Mouse (Mus musculus) stomach, embryonic 14.5 days (tissue): ENCODE measurements around the gene Phactr1. TPM values are rescaled to one million over a fixed set of nuclear protein-coding genes. Genes with fewer than 3 reads are reported as not detected.

Experiments
- ATAC-seq: fragments of 200-750 bp; cut with Nextera tagmentation; 2 replicates; pipeline ENCODE4 v1.8.0; 2017; ENCODE audit warnings: low read depth, moderate TSS enrichment; ENCODE audit not compliant: insufficient number of reproducible peaks, insufficient read depth, low FRiP score
- H3K27ac ChIP-seq: fragments of 300-500 bp; sonication (generic); 2 replicates; pipeline ENCODE4 v1.5.1; 2014; ENCODE audit warnings: mild to moderate bottlenecking, low read length, moderate library complexity, mixed read lengths
- H3K27me3 ChIP-seq: fragments of 300-500 bp; sonication (generic); 2 replicates; pipeline ENCODE4 v1.6.1; 2014; ENCODE audit warnings: low read length, control low read depth, mixed read lengths; ENCODE audit not compliant: control insufficient read depth, insufficient read depth
- H3K36me3 ChIP-seq: fragments of 300-500 bp; sonication (generic); 2 replicates; pipeline ENCODE4 v1.6.1; 2014; ENCODE audit warnings: mild to moderate bottlenecking, control low read depth, low read length, moderate library complexity, mixed read lengths; ENCODE audit not compliant: control insufficient read depth, insufficient read depth
- H3K4me1 ChIP-seq: fragments of 300-500 bp; sonication (generic); 2 replicates; pipeline ENCODE4 v1.6.1; 2014; ENCODE audit warnings: low read length, control low read depth, mixed read lengths; ENCODE audit not compliant: control insufficient read depth, insufficient read depth
- H3K4me2 ChIP-seq: fragments of 300-500 bp; sonication (generic); replicated peaks from 2 replicates; pipeline ENCODE4 v1.6.1; 2014; ENCODE audit warnings: low read depth, low read length, control low read depth
- H3K4me3 ChIP-seq: fragments of 300-500 bp; sonication (generic); 2 replicates; pipeline ENCODE4 v1.5.1; 2014; ENCODE audit warnings: low read depth, low read length, control low read depth
- H3K9ac ChIP-seq: fragments of 300-500 bp; sonication (generic); replicated peaks from 2 replicates; pipeline ENCODE4 v1.6.1; 2014; ENCODE audit warnings: low read depth, mild to moderate bottlenecking, control low read depth, low read length, moderate library complexity, mixed read lengths
- H3K9me3 ChIP-seq: fragments of 300-500 bp; sonication (generic); 2 replicates; pipeline ENCODE4 v1.6.1; 2016; ENCODE audit warnings: low read depth, low read length, control low read depth; ENCODE audit not compliant: control insufficient read depth
- WGBS: fragments of 180-500 bp; shearing (Covaris S2); extraction: QIAGEN DNeasy Blood & Tissue Kit; methylation state at CpG from one replicate; pipeline ENCODE4 v1.1.7; 2014; 5-methylcytosine and 5-hydroxymethylcytosine counted together
- polyA plus RNA-seq: library from polyadenylated mRNA; unstranded; fragments of >200 nt; fragmentation: Nextera tagmentation; extraction: Ambion mirVana; gene quantifications from 2 replicates; pipeline ENCODE4 v1.2.1, GENCODE M21; 2014

The Phactr1 gene
- polyA plus RNA-seq, 1 experiment from 2014 or later = 8.0 TPM

GRCm38 (mm10) chr13:42890651-42891050 is 210.2 kb downstream of the Phactr1 start:
- WGBS = 62% methylated on average over 5 of the region's 5 CpGs
- H3K4me1 ChIP-seq = no peaks in the 10 kb centered on the region

DNA sequence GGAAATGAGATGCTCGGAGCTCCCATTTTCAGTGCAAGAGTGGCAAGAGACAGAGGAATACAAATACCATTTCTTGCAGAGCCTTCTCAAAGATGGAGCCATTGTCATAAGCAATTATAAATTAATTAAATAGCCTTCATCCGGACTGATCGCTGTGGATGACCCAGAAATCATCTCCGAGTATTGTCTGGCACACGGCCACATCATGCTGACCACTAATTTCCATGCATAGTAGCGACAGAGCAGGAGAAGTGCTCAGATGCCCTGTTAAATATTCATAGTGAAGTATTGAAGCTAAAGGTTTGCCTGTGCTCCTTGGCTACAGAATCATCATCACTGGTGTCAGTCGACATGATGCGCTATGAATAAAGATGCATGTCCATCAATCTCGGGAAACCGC is 213.6 kb downstream of the Phactr1 start:
- H3K4me3 ChIP-seq = no peak overlapping the region
- no peaks in the 10 kb centered on the region for H3K4me1 ChIP-seq
- no peaks in the 10 kb centered on the region for H3K27me3 ChIP-seq
- WGBS = 95% methylated on average over 10 of the region's 10 CpGs
- no peak overlapping the region for H3K9ac ChIP-seq
- no peak overlapping the region for H3K4me2 ChIP-seq
- no peaks in the 10 kb centered on the region for H3K36me3 ChIP-seq
- no peak overlapping the region for H3K27ac ChIP-seq
- no peak for ATAC-seq
- no peaks in the 10 kb centered on the region; the same call in 1 of the 2 replicates for H3K9me3 ChIP-seq

More at GRCm38 (mm10) chr13:42890651-42891050, 210.2 kb downstream of the Phactr1 start:
- H3K36me3 ChIP-seq = no peaks in the 10 kb centered on the region
- no peak overlapping the region for H3K27ac ChIP-seq
- ATAC-seq = no peak
- H3K4me2 ChIP-seq = no peak overlapping the region
- H3K4me3 ChIP-seq = no peak overlapping the region
- no peaks in the 10 kb centered on the region for H3K27me3 ChIP-seq
- H3K9ac ChIP-seq = no peak overlapping the region
- no peaks in the 10 kb centered on the region; the same call in 1 of the 2 replicates for H3K9me3 ChIP-seq

- H3K4me2 ChIP-seq = no peak overlapping the region
- 95% methylated on average over 12 of the region's 12 CpGs for WGBS
Measured at GRCm38 (mm10) chr13:42894598-42894997, 214.2 kb downstream of the Phactr1 start.

GRCm38 (mm10) chr13:42895980-42896379 is 215.6 kb downstream of the Phactr1 start:
- Histone ChIP-seq H3K4me2 (no peak overlapping the region), H3K36me3 (no peaks in the 10 kb centered on the region), H3K9me3 (no peaks in the 10 kb centered on the region; the same call in 1 of the 2 replicates), H3K27me3 (no peaks in the 10 kb centered on the region), H3K27ac (no peak overlapping the region), H3K4me3 (no peak overlapping the region), H3K4me1 (no peaks in the 10 kb centered on the region), H3K9ac (no peak overlapping the region)
- ATAC-seq = no peak
- WGBS = 65% methylated on average over 3 of the region's 3 CpGs

More at GRCm38 (mm10) chr13:42894598-42894997, 214.2 kb downstream of the Phactr1 start:
- Histone ChIP-seq H3K27ac (no peak overlapping the region), H3K9ac (no peak overlapping the region), H3K36me3 (no peaks in the 10 kb centered on the region), H3K4me1 (no peaks in the 10 kb centered on the region), H3K4me3 (no peak overlapping the region), H3K27me3 (no peaks in the 10 kb centered on the region), H3K9me3 (no peaks in the 10 kb centered on the region; the same call in 1 of the 2 replicates)
- ATAC-seq = no peak

DNA sequence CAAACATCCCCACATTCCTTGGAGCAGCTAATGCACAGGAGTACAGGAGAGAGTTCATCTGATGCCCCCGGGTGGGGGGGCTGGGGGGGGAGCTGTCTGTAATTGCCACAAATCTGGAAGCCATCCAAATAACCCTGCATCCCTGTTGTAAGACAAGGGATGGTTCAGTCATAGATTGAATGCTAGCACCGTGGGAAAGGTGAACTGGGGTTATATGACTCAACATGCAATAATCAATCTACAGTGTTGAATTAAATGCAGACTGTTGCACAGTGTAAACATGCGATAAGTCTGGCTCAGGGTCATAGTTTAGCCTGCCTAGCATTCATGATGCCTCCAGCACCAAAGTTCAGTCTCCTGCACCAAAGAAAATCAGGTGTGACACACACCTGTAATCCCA is 219.2 kb downstream of the Phactr1 start:
- no peak overlapping the region for H3K9ac ChIP-seq
- peak; percentile 37; the same call in 1 of the 2 replicates for ATAC-seq
- no peaks in the 10 kb centered on the region for H3K4me1 ChIP-seq
- H3K36me3 ChIP-seq = no peaks in the 10 kb centered on the region
- no peaks in the 10 kb centered on the region for H3K27me3 ChIP-seq
- H3K4me2 ChIP-seq = no peak overlapping the region
- H3K4me3 ChIP-seq = no peak overlapping the region
- 27% methylated on average over 3 of the region's 3 CpGs for WGBS
- H3K27ac ChIP-seq = no peak overlapping the region
- H3K9me3 ChIP-seq = no peaks in the 10 kb centered on the region

DNA sequence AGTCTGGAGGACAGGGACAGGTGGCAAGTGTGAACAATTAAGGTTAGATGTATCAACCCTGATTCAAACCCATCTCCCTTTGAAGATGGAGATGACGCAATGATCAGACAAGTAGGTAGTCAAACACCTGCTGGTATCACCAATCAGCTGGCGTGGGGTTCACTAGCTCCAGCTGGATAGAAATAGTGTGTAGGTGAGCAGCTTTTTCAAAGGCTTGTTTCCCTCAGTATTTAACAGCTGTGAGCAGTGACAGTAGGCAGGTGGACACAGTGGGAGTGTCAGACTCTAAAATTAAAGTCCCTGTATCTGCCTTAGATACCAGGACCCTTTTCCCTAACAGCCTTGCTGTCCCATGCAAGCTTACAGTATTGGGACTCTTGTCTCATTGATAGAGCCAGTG is 221.4 kb downstream of the Phactr1 start:
- ATAC-seq = no peak
- no peak overlapping the region for H3K4me3 ChIP-seq
- H3K27ac ChIP-seq = no peak overlapping the region
- no peaks in the 10 kb centered on the region for H3K4me1 ChIP-seq
- H3K4me2 ChIP-seq = no peak overlapping the region
- H3K9me3 ChIP-seq = no peaks in the 10 kb centered on the region
- WGBS = 87% methylated on average over 2 of the region's 2 CpGs
- H3K9ac ChIP-seq = no peak overlapping the region
- H3K27me3 ChIP-seq = no peaks in the 10 kb centered on the region
- H3K36me3 ChIP-seq = no peaks in the 10 kb centered on the region

- no peak overlapping the region for H3K9ac ChIP-seq
- H3K4me2 ChIP-seq = no peak overlapping the region
- no peak for ATAC-seq
- no peaks in the 10 kb centered on the region for H3K4me1 ChIP-seq
- no peaks in the 10 kb centered on the region for H3K9me3 ChIP-seq
- 75% methylated on average over 3 of the region's 3 CpGs for WGBS
- no peaks in the 10 kb centered on the region for H3K36me3 ChIP-seq
- no peaks in the 10 kb centered on the region for H3K27me3 ChIP-seq
- H3K4me3 ChIP-seq = no peak overlapping the region
- no peak overlapping the region for H3K27ac ChIP-seq
Measured at GRCm38 (mm10) chr13:42902859-42903258, 222.4 kb downstream of the Phactr1 start.

DNA sequence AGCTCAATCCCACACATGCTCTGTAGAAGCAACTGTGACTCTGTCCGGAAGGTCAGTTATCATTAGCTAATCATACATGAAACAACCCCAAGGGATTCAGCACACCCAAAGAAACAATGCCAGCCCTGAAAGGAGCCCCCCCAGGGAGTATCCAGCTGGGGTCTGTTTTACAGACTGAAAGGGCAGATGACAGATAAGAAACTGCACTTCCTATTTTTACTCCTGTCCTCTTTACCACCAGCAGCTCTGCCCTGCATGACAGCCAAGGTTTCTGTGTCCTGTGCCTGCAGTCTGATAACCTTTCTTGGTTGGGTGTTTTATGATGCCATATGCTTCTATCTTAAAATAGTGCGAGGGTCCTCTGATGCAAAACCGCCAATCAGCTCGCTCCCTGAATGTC is 225.4 kb downstream of the Phactr1 start:
- H3K27me3 ChIP-seq = no peaks in the 10 kb centered on the region
- H3K4me2 ChIP-seq = no peak overlapping the region
- no peak overlapping the region for H3K27ac ChIP-seq
- no peaks in the 10 kb centered on the region for H3K9me3 ChIP-seq
- 82% methylated on average over 4 of the region's 4 CpGs for WGBS
- H3K9ac ChIP-seq = no peak overlapping the region
- no peaks in the 10 kb centered on the region for H3K36me3 ChIP-seq
- no peak overlapping the region for H3K4me3 ChIP-seq
- no peaks in the 10 kb centered on the region for H3K4me1 ChIP-seq
- no peak for ATAC-seq

DNA sequence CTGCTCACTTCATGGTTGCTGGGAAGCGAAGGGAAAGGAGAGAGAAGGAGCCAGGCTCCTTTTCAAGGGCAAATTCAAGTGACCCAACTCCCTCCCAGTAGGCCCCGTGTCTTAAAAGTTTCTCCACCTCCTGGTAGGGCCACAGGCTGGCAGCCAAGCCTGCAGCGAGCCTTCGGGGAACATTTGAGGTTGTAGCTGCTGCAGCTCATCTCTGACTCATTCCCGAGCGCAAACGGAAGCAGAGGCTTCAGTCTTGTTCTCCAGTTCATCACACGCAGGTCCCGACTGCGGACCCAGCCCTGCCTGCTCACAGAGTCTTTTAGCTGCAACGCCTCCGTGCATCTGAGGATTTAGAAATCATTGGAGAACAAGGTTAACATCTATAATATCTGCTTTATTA is 226.6 kb downstream of the Phactr1 start:
- ATAC-seq = no peak
- Histone ChIP-seq H3K27ac (no peak overlapping the region), H3K36me3 (no peaks in the 10 kb centered on the region), H3K4me2 (no peak overlapping the region), H3K9ac (no peak overlapping the region), H3K4me3 (no peak overlapping the region), H3K4me1 (no peaks in the 10 kb centered on the region), H3K27me3 (no peaks in the 10 kb centered on the region), H3K9me3 (no peaks in the 10 kb centered on the region)
- WGBS = 84% methylated on average over 12 of the region's 12 CpGs
